Mouse (Mus musculus) limb, embryonic 14.5 days (tissue): ENCODE measurements at regions not wholly inside any gene's neighbourhood (a gene's known extent, or its start where the extent isn't known, plus 50 kb on each side); places are given as distances from the start of the nearest gene placed in this dataset.

ENCODE experiments used
- ATAC-seq: fragments of 200-750 bp; cut with Nextera tagmentation; 2 replicates; pipeline ENCODE4 v1.8.0; 2017; ENCODE audit warnings: low read depth, moderate number of reproducible peaks, moderate TSS enrichment; ENCODE audit not compliant: low FRiP score
- DNase-seq: peaks from one replicate; pipeline ENCODE4 v3.0.0-alpha.2; 2015; ENCODE audit warnings: low spot score
- H3K27ac ChIP-seq: fragments of 300-500 bp; sonication (generic); replicated peaks from 2 replicates; pipeline ENCODE4 v1.5.1; 2014; ENCODE audit warnings: low read depth, mild to moderate bottlenecking, low read length, moderate library complexity, mixed read lengths
- H3K27me3 ChIP-seq: fragments of 300-500 bp; sonication (generic); 2 replicates; pipeline ENCODE4 v1.6.1; 2014; ENCODE audit warnings: low read length, mixed read lengths; ENCODE audit not compliant: control insufficient read depth, insufficient read depth
- H3K36me3 ChIP-seq: fragments of 300-500 bp; sonication (generic); 2 replicates; pipeline ENCODE4 v1.6.1; 2014; ENCODE audit warnings: mild to moderate bottlenecking, low read length, moderate library complexity, mixed read lengths; ENCODE audit not compliant: control insufficient read depth, insufficient read depth
- H3K4me1 ChIP-seq: fragments of 300-500 bp; sonication (generic); 2 replicates; pipeline ENCODE4 v1.6.1; 2014; ENCODE audit warnings: antibody characterized with exemption, low read length, mixed read lengths; ENCODE audit not compliant: control insufficient read depth, insufficient read depth
- H3K4me2 ChIP-seq: fragments of 300-500 bp; sonication (generic); replicated peaks from 2 replicates; pipeline ENCODE4 v1.6.1; 2014; ENCODE audit warnings: low read depth, mild to moderate bottlenecking, low read length, moderate library complexity; ENCODE audit not compliant: severe bottlenecking
- H3K4me3 ChIP-seq: fragments of 300-500 bp; sonication (generic); replicated peaks from 2 replicates; pipeline ENCODE4 v1.5.1; 2014; ENCODE audit warnings: low read length
- H3K9ac ChIP-seq: fragments of 300-500 bp; sonication (generic); 2 replicates; pipeline ENCODE4 v1.6.1; 2014; ENCODE audit warnings: mild to moderate bottlenecking, low read depth, low read length, moderate library complexity; ENCODE audit not compliant: severe bottlenecking
- H3K9me3 ChIP-seq: fragments of 300-500 bp; sonication (generic); 2 replicates; pipeline ENCODE4 v1.6.1; 2016; ENCODE audit warnings: low read length; ENCODE audit not compliant: control insufficient read depth
- POLR2A ChIP-seq: fragments of 200-500 bp; IDR thresholded peaks from 2 replicates; pipeline ENCODE4 v1.8.0; 2012; ENCODE audit warnings: inconsistent platforms, mild to moderate bottlenecking, moderate library complexity, borderline replicate concordance; ENCODE audit not compliant: insufficient read depth, insufficient read length; ENCODE audit errors: extremely low read depth
- WGBS: fragments of 180-500 bp; shearing (Covaris S2); extraction: QIAGEN DNeasy Blood & Tissue Kit; methylation state at CpG from one replicate; pipeline ENCODE4 v1.1.7; 2014; 5-methylcytosine and 5-hydroxymethylcytosine counted together

GRCm38 (mm10) chrX:19162958-19163357 is 318.2 kb downstream of the Tex13c3 start:
- Histone ChIP-seq H3K36me3 (no peaks in the 10 kb centered on the region), H3K27me3 (no peaks in the 10 kb centered on the region), H3K9ac (no peak overlapping the region), H3K4me3 (no peak overlapping the region), H3K9me3 (no peaks in the 10 kb centered on the region), H3K4me1 (no peaks in the 10 kb centered on the region), H3K4me2 (no peak overlapping the region), H3K27ac (no peak overlapping the region)
- TF ChIP-seq POLR2A, result no peak
- 68% methylated on average over 1 of the region's 1 CpGs for WGBS
- DNase-seq, result no peak
- ATAC-seq, result no peak

- H3K9me3 ChIP-seq, result no peaks in the 10 kb centered on the region
These were observed 318.8 kb downstream of the Tex13c3 start for GRCm38 (mm10) chrX:19162351-19162750.

GRCm38 (mm10) chrX:19160275-19160930 is 320.7 kb downstream of the Tex13c3 start:
- no peaks in the 10 kb centered on the region for H3K36me3 ChIP-seq
- H3K9ac ChIP-seq, result no peak overlapping the region
- no peaks in the 10 kb centered on the region for H3K4me1 ChIP-seq
- H3K4me2 ChIP-seq, result no peak overlapping the region
- H3K27me3 ChIP-seq, result no peaks in the 10 kb centered on the region
- DNase-seq (no peak), ATAC-seq (no peak)
- no peak overlapping the region for H3K27ac ChIP-seq
- TF ChIP-seq POLR2A, result no peak
- H3K4me3 ChIP-seq, result no peak overlapping the region
- WGBS, result 57% methylated on average over 3 of the region's 3 CpGs
- H3K9me3 ChIP-seq, result no peaks in the 10 kb centered on the region

More at GRCm38 (mm10) chrX:19162351-19162750, 318.8 kb downstream of the Tex13c3 start:
- no peaks in the 10 kb centered on the region for H3K27me3 ChIP-seq
- H3K4me1 ChIP-seq, result no peaks in the 10 kb centered on the region
- no peak for TF ChIP-seq POLR2A
- H3K9ac ChIP-seq, result no peak overlapping the region
- no peak overlapping the region for H3K4me2 ChIP-seq
- no peak overlapping the region for H3K27ac ChIP-seq
- ATAC-seq (no peak), DNase-seq (no peak)
- no peaks in the 10 kb centered on the region for H3K36me3 ChIP-seq
- no peak overlapping the region for H3K4me3 ChIP-seq

- 76% methylated on average over 6 of the region's 6 CpGs for WGBS
- no peak overlapping the region for H3K4me3 ChIP-seq
These were observed 323.5 kb downstream of the Tex13c3 start for GRCm38 (mm10) chrX:19157464-19158203.

GRCm38 (mm10) chrX:19153619-19154018 is 327.5 kb downstream of the Tex13c3 start:
- no peaks in the 10 kb centered on the region for H3K4me1 ChIP-seq
- no peak for DNase-seq
- no peak for TF ChIP-seq POLR2A
- no peak overlapping the region for H3K9ac ChIP-seq
- H3K27me3 ChIP-seq, result no peaks in the 10 kb centered on the region
- 67% methylated on average over 2 of the region's 2 CpGs for WGBS
- no peak overlapping the region for H3K4me2 ChIP-seq
- H3K4me3 ChIP-seq, result no peak overlapping the region
- ATAC-seq, result no peak
- H3K36me3 ChIP-seq, result no peaks in the 10 kb centered on the region
- no peaks in the 10 kb centered on the region for H3K9me3 ChIP-seq
- H3K27ac ChIP-seq, result no peak overlapping the region

More at GRCm38 (mm10) chrX:19157464-19158203, 323.5 kb downstream of the Tex13c3 start:
- Histone ChIP-seq H3K9ac (no peak overlapping the region), H3K27ac (no peak overlapping the region), H3K36me3 (no peaks in the 10 kb centered on the region), H3K4me2 (no peak overlapping the region), H3K4me1 (no peaks in the 10 kb centered on the region), H3K27me3 (no peaks in the 10 kb centered on the region), H3K9me3 (no peaks in the 10 kb centered on the region)
- DNase-seq (no peak), ATAC-seq (no peak)
- no peak for TF ChIP-seq POLR2A
